Mouse (Mus musculus) heart, postnatal 0 days (tissue): ENCODE data around the gene Phospho2. TPM values are rescaled to one million over a fixed set of nuclear protein-coding genes. Genes with fewer than 3 reads are reported as not detected.

Experiments used
- ATAC-seq: fragments of 200-750 bp; cut with Nextera tagmentation; 2 replicates; pipeline ENCODE4 v1.8.0; 2017; ENCODE audit warnings: low read depth, moderate number of reproducible peaks, moderate library complexity; ENCODE audit not compliant: insufficient read depth
- DNase-seq: peaks from one replicate; pipeline ENCODE4 v3.0.0-alpha.2; 2016; ENCODE audit warnings: low spot score
- H3K27ac ChIP-seq: fragments of 300-500 bp; sonication (generic); 2 replicates; pipeline ENCODE4 v1.5.1; 2014; ENCODE audit warnings: low read depth, mild to moderate bottlenecking
- H3K27me3 ChIP-seq: fragments of 300-500 bp; sonication (generic); 2 replicates; pipeline ENCODE4 v1.6.1; 2014; ENCODE audit warnings: low read length, mixed read lengths; ENCODE audit not compliant: control insufficient read depth, insufficient read depth
- H3K36me3 ChIP-seq: fragments of 300-500 bp; sonication (generic); replicated peaks from 2 replicates; pipeline ENCODE4 v1.6.1; 2014; ENCODE audit warnings: low read length, mixed read lengths; ENCODE audit not compliant: control insufficient read depth, insufficient read depth
- H3K4me1 ChIP-seq: fragments of 300-500 bp; sonication (generic); 2 replicates; pipeline ENCODE4 v1.6.1; 2014; ENCODE audit warnings: antibody characterized with exemption; ENCODE audit not compliant: control insufficient read depth, insufficient read depth
- H3K4me2 ChIP-seq: fragments of 300-500 bp; sonication (generic); 2 replicates; pipeline ENCODE4 v1.6.1; 2014; ENCODE audit warnings: low read depth, mild to moderate bottlenecking, low read length, moderate library complexity
- H3K4me3 ChIP-seq: fragments of 300-500 bp; sonication (generic); 2 replicates; pipeline ENCODE4 v1.5.1; 2014; ENCODE audit warnings: low read depth, low read length
- H3K9ac ChIP-seq: fragments of 300-500 bp; sonication (generic); replicated peaks from 2 replicates; pipeline ENCODE4 v1.6.1; 2014; ENCODE audit warnings: low read depth, low read length, mixed read lengths
- H3K9me3 ChIP-seq: fragments of 300-500 bp; sonication (generic); replicated peaks from 2 replicates; pipeline ENCODE4 v1.6.1; 2016; ENCODE audit warnings: low read length; ENCODE audit not compliant: control insufficient read depth
- CTCF ChIP-seq: IDR thresholded peaks from 2 replicates; pipeline ENCODE4 v1.5.1; 2016; ENCODE audit warnings: antibody characterized with exemption, control low read depth, low read depth
- EP300 ChIP-seq: IDR thresholded peaks from 2 replicates; pipeline ENCODE4 v1.6.1; 2016; ENCODE audit warnings: antibody characterized with exemption, low read depth
- WGBS: fragments of 180-500 bp; shearing (Covaris S2); extraction: QIAGEN DNeasy Blood & Tissue Kit; methylation state at CpG from one replicate; pipeline ENCODE4 v1.1.7; 2014; 5-methylcytosine and 5-hydroxymethylcytosine counted together
- polyA plus RNA-seq: library from polyadenylated mRNA; unstranded; fragments of >200 nt; fragmentation: Nextera tagmentation; extraction: Ambion mirVana; gene quantifications from 2 replicates; pipeline ENCODE4 v1.2.1, GENCODE M21; 2015
- total RNA-seq: library from RNA; depleted of rRNA; stranded (reverse); fragments of >200 nt; gene quantifications from 2 replicates; pipeline ENCODE4 v1.2.3, GENCODE M21; 2014; ENCODE audit warnings: low replicate concordance

Gene Phospho2
- total and polyA plus RNA-seq, 2 experiments from 2014 or later: 8.8 to 27.1 TPM

- DNase-seq (no peak), ATAC-seq (no peak)
- 78% methylated on average over 9 of the region's 9 CpGs for WGBS
- H3K4me3 ChIP-seq: no peak overlapping the region
- TF ChIP-seq EP300 (no peak), CTCF (no peak)
- H3K27me3 ChIP-seq: no peaks in the 10 kb centered on the region
- no peak overlapping the region for H3K4me2 ChIP-seq
- H3K36me3 ChIP-seq: no peaks in the 10 kb centered on the region
- H3K9me3 ChIP-seq: no peaks in the 10 kb centered on the region
- no peak overlapping the region for H3K27ac ChIP-seq
- H3K9ac ChIP-seq: no peak overlapping the region
- 0 out of 2 replicates have a peak, but pooled peaks cover 6% of the 10 kb centered on the region for H3K4me1 ChIP-seq
Measured at GRCm38 (mm10) chr2:69818350-69819085, 29.1 kb downstream of the Phospho2 start.

DNA sequence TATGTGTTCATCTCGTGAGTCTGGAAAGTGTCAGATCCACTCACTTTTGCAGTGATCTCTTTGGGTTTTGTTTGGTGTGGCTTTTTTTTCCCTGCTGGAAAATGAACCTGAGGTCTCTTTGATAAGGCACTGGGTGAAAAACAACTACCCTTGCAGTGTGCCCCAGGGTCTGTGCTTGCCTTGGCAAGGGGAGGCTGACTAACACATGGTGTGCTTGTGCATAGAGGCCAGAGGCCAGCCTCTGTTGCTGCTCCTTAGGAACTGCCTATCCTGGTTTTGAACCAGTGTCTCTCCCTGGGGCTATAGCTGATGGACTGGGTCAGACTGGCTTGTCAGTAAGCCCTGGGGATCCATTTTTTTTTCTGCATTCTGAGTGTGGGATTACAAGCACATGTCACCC is 30.8 kb downstream of the Phospho2 start:
- 45% methylated on average over 1 of the region's 1 CpGs for whole genome bisulfite sequencing
- no peak overlapping the region for H3K4me3 ChIP-seq
- H3K4me2 ChIP-seq: no peak overlapping the region
- TF ChIP-seq CTCF (no peak), EP300 (no peak)
- H3K36me3 ChIP-seq: no peaks in the 10 kb centered on the region
- ATAC-seq (no peak), DNase-seq (no peak)
- no peak overlapping the region for H3K27ac ChIP-seq
- H3K27me3 ChIP-seq: no peaks in the 10 kb centered on the region
- no peak overlapping the region for H3K9ac ChIP-seq
- H3K4me1 ChIP-seq: 0 out of 2 replicates have a peak, but pooled peaks cover 9% of the 10 kb centered on the region
- no peaks in the 10 kb centered on the region for H3K9me3 ChIP-seq

- DNase-seq: peak; percentile 77
- 0 out of 2 replicates have a peak, but pooled peaks cover 10% of the 10 kb centered on the region for H3K4me1 ChIP-seq
Measured at GRCm38 (mm10) chr2:69821711-69822110, 32.3 kb downstream of the Phospho2 start, which contains the start of gene Klhl23. Gene Klhl23, plus strand, starts transcription at chr2:69821944.

GRCm38 (mm10) chr2:69822361-69823128 is 33.1 kb downstream of the Phospho2 start:
- Histone ChIP-seq H3K27me3 (no peaks in the 10 kb centered on the region), H3K27ac (peak overlapping the region; percentile 97), H3K4me3 (peak overlapping the region; percentile 96), H3K4me1 (0 out of 2 replicates have a peak, but pooled peaks cover 9% of the 10 kb centered on the region), H3K4me2 (peak overlapping the region; percentile 92), H3K9ac (peak overlapping the region; percentile 96), H3K9me3 (no peaks in the 10 kb centered on the region), H3K36me3 (peaks cover 7% of the 10 kb centered on the region)
- ATAC-seq: peak; percentile 81
- under 1% methylated on average over 55 of the region's 80 CpGs for WGBS
- peak; percentile 63 for DNase-seq
- TF ChIP-seq CTCF (no peak), EP300 (no peak)

More at GRCm38 (mm10) chr2:69821711-69822110, 32.3 kb downstream of the Phospho2 start, which contains the start of gene Klhl23:
- Histone ChIP-seq H3K36me3 (peaks cover 6% of the 10 kb centered on the region), H3K9ac (peak within 1 kb of the TSS; percentile 96), H3K9me3 (no peaks in the 10 kb centered on the region), H3K4me3 (peak within 1 kb of the TSS; percentile 96), H3K27ac (peak within 1 kb of the TSS; percentile 97), H3K27me3 (no peaks in the 10 kb centered on the region), H3K4me2 (peak within 1 kb of the TSS; percentile 92)
- TF ChIP-seq CTCF (no peak), EP300 (no peak)
- peak; percentile 42; the same call in 1 of the 2 replicates for ATAC-seq
- 1% methylated on average over 8 of the region's 8 CpGs for WGBS

- TF ChIP-seq EP300: no peak
- TF ChIP-seq CTCF: no peak
- H3K9me3 ChIP-seq: no peaks in the 10 kb centered on the region
- peak overlapping the region; percentile 92 for H3K4me2 ChIP-seq
- DNase-seq (peak; percentile 34), ATAC-seq (peak; percentile 65)
- no peaks in the 10 kb centered on the region for H3K27me3 ChIP-seq
- H3K4me3 ChIP-seq: peak overlapping the region; percentile 96
- 0 out of 2 replicates have a peak, but pooled peaks cover 9% of the 10 kb centered on the region for H3K4me1 ChIP-seq
- peak overlapping the region; percentile 97 for H3K27ac ChIP-seq
- WGBS: 2% methylated on average over 45 of the region's 45 CpGs
- peak overlapping the region; percentile 96 for H3K9ac ChIP-seq
- peaks cover 11% of the 10 kb centered on the region for H3K36me3 ChIP-seq
Measured at GRCm38 (mm10) chr2:69823129-69823677, 33.8 kb downstream of the Phospho2 start.
